Mouse (Mus musculus): ENCODE measurements around the gene Itga9.

The Itga9 gene

GRCm38 (mm10) chr9:118730871-118731390 lies 124.4 kb downstream of the Itga9 start:
- DNase-seq, result no peak

DNA sequence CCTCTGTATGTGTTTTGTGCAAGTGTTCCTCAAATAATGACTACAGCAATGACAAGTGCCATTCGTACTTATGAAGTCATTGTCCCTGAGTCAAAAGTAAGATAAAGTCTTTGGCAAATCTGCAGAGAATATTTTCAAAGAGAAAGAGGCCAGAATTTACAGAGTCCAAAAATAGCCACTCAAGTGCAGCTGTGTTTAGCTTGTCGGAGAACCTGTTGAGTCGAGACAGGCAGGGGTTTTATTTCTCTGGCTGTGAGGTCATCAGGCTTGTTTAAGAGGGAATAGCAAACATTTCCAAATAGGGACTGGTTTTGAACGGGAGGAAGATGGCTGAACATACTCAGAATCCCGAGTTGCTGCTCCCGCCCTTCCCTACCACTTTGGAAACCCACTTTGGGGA lies 125.2 kb downstream of the Itga9 start:
- no peak for DNase-seq

DNA sequence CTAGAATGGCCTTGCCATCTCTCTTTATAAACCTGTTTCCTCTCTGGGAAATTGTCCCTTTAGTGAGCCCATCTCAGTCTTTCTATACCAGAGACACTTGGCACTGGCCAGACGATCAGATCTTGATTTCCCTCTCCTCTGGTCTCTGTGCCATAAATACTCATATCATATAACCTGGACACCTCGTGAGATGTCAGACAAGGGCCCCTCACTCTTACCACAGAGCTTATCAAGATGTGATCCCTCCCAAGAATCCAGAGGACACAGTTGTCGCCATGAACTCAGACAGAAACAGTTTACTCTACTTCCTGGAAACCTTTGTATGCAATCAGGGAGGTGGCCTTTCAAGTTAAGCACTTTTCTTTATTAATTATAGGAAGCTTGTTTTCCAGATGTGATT lies 127.1 kb downstream of the Itga9 start:
- no peak for DNase-seq

DNA sequence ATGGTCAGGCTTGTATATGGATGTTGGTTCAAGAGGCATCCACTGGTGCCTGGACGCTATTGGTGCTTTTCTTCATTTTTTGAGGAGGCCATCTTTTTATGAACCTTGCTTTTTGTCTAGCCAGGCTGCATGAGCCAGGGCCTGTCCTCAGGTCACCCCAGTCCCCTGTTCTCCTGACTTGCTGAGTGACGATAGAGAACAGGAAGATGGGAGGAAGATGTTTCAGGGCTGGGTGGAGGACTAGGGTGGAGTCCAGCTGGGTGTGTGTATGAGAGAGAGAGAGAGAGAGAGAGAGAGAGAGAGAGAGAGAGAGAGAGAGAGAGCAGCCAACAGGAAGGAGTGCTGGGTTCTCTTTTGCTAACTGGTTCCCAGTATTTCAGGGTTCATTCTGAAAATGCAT lies 130.6 kb downstream of the Itga9 start:
- no peak for DNase-seq

DNA sequence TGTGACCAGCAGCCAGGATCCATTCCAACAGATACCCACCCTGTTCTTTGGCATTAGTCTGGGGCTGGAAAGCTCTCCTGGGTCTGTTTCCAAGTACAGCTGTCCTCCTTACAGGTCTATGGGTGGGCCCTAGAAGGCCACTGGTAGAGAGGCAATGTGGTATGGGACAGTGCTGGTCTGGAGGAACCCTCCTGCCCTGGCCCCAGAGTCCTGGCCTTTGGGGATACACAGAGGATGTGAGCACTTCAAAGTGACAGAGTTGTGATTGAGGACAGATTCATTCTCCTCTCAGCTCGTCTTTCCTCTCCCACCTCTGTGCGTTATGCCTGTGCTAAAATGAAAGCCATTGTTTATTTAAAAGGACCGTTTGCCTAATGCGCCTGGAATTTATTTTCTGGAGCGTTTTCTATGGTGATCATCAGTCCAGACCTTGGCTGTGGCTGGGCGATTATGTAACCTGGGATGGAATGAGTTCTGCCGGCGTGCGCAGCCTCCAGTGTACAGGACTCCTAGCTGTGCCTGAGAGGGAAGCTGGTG lies 131.2 kb downstream of the Itga9 start:
- no peak for DNase-seq

GRCm38 (mm10) chr9:118738311-118738710 lies 131.8 kb downstream of the Itga9 start:
- no peak for DNase-seq

- DNase-seq, result no peak
Observed at GRCm38 (mm10) chr9:118739071-118739470, 132.6 kb downstream of the Itga9 start.

- no peak for DNase-seq
Observed at GRCm38 (mm10) chr9:118739659-118740058, 133.2 kb downstream of the Itga9 start.

DNA sequence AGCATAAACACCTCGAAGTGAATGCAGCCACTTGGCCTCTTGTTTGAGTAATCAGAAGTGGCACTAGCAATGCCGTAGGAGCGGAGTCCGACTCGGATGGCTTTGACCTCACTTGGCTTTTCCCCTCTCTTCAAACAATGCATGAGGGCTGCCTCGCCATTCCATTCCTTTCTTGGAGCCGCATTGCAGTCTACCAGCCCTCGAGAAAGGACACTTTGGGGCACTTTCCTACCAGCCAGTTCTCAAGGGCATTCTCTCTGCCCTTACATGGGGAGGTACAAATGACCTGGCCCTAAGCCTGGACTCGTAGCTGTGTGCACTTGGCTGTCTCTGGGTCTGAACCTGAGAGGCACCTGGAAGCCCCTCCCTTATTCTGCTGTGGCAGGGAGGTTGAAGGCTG lies 134.8 kb downstream of the Itga9 start:
- no peak for DNase-seq

GRCm38 (mm10) chr9:118749335-118749949 lies 143.0 kb downstream of the Itga9 start:
- DNase-seq, result no peak

DNA sequence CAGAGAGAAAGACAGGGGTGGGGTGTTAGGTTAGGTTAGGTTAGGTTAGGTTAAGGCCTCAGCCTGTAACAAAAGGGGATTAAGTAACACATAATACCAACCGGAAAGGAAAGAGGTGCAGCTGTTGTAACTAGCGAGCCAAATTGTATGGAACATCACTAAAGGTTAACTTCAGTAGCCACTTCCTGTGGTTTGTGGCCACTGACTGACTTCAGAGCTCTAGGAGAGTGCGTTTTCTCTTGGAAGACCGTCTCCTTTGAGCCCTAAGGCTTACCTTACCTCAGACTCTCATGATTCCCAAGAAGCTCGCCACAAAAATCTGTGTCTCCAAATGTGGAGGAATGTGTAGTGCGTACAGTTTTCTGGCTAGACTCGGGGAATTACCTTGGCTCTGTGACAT lies 144.3 kb downstream of the Itga9 start:
- no peak for DNase-seq

- no peak for DNase-seq
Observed at GRCm38 (mm10) chr9:118752376-118752775, 145.9 kb downstream of the Itga9 start.

GRCm38 (mm10) chr9:118759462-118759861 lies 153.0 kb downstream of the Itga9 start:
- no peak for DNase-seq

DNA sequence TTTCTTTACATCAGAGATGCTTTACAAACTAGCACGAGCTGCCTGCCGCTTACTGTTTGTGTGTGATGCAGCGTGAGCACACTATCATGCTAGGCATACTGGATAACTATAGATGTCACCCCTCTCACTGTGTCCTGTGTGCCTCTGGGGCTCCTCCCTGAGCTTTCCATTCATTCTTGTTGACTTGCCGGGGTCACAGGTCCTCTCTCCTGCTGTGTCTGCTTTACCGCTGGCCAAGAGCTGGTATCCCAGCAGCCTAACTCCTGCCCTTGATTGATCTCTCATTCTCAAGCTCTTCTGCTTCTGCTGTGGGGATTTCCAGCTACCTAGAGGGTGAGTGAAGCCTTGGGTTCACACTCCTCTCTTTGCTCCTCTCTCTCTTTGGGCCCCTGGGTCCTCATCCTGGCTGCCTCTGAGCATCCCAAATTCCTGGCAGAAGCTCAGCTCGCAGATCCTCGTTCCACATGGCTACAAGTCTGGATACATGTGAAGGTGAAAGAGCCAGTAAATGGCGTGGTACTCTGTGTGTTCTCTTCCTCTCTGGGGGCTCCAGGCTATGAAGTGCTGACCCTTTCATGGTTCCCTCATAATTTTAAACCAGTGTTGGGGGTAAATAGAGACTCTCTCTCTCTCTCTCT lies 155.6 kb downstream of the Itga9 start:
- DNase-seq, result no peak

GRCm38 (mm10) chr9:118762759-118763158 lies 156.3 kb downstream of the Itga9 start:
- DNase-seq, result no peak

DNA sequence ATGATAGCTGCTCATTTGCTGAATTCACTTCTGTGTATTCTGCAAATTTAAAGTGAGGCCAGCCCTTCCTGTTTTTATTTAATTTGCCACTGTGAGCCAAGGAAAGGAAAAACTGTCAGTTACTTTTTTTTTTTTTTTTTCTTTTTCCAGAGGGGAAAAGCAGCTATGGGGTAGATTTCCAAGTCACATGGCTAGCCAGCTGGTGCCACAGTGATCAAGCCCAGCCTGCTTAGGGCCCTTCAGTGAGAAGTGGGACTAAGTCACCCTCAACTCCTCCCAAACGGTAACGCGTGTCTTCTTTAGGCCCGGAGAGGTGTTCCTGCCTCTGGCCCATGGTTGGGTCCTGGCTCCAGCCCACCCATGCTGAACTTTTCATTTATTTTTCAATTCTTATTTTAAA lies 156.7 kb downstream of the Itga9 start:
- DNase-seq, result no peak

DNA sequence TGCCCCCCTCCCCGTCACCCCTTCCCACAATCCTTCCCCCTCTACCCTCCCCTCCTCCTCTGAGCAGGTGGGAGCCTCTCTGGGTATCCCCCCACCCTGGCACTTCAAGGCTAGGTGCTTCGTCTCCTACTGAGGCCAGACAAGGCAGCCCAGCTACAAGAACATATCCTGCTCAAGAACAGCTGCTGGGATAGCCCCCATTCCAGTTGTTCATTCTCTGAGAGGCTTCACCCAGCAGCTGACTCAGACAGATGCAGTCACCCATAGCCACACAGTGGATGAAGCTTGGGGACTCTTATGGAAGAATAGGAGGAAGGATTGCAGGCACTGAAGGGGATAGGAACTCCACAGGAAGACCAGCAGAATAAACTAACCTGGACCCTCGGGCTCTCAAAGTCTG lies 157.2 kb downstream of the Itga9 start:
- no peak for DNase-seq

- no peak for DNase-seq
Observed at GRCm38 (mm10) chr9:118765059-118765458, 158.6 kb downstream of the Itga9 start.

DNA sequence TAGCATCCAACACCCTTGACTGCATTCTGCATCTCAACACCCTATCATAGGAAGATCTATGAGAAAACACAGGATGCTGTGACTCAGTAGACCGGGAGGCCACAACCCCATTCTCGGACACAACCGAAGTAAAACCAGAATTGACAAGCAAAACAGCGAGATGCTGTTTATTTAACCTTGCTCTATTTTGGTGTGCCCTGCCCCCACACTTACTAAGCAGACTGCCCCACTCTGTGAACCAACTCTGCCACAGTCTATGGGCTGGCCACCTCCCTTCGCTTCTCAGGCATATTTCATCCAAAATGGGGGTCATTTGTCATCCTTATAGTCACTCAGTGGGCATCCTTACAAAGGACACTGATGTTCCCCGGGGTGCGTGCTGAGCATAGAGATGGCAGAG lies 160.5 kb downstream of the Itga9 start:
- no peak for DNase-seq

GRCm38 (mm10) chr9:118768596-118768995 lies 162.1 kb downstream of the Itga9 start:
- no peak for DNase-seq

DNA sequence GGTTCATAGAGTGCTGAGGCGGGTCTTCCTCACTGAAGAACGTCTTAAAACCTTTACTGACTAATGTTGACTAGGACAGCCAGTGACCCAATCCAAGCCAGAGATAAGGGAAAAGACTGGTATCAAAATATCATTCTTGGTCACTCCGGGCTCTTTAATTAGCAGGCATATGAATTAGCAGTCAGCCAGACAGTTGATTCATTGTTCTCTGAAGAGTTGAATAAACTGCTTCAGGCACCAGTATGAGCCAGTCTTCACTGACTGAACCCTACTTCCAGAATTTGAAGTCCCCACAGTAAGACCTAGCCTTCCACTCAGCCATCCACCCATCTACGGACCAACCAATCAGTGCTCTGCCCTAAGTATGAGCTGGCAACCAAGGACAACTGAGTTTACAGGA lies 163.9 kb downstream of the Itga9 start:
- no peak for DNase-seq

DNA sequence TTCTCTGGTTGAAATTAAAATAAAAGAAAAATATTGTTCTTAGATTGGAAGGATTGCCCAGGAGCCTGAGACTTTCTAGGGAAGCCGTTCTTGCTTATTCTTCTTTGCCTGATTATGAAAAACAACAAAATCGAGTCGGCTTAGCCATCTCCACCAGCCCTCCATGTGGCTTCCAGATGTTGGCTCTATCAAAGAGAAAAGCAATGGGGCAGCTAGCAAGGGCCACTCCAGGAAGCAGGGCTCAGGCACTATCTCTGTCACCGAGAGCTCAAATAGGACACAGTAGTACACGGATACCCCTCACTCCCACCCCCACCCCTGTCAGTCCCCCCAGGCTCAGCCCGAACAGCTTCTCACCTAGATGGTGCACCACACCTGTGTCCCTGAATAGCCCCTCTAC lies 168.2 kb downstream of the Itga9 start:
- no peak for DNase-seq

- DNase-seq, result no peak
Observed at GRCm38 (mm10) chr9:118776880-118777438, 170.5 kb downstream of the Itga9 start.

- no peak for DNase-seq
Observed at GRCm38 (mm10) chr9:118778596-118778995, 172.1 kb downstream of the Itga9 start.
